Mouse (Mus musculus) bone marrow macrophage, adult 2 months (primary cell): ENCODE measurements around the gene Sirt6.

Experiments
- CTCF ChIP-seq: IDR thresholded peaks from 2 replicates; pipeline ENCODE4 v1.5.1; 2012; ENCODE audit warnings: low read depth, mild to moderate bottlenecking, low read length, moderate library complexity
- POLR2A ChIP-seq: IDR thresholded peaks from 2 replicates; pipeline ENCODE4 v1.6.1; 2012; ENCODE audit warnings: mild to moderate bottlenecking, low read depth, low read length, borderline replicate concordance

GRCm38 (mm10) chr10:81619976-81620375 is 7.6 kb downstream of the Sirt6 start:
- no peak for TF ChIP-seq POLR2A
- TF ChIP-seq CTCF = no peak
